Mouse (Mus musculus): Measurements from ENCODE around the gene Sept3.
"Not testable (repeated sequence)": the region's sequence is repeated elsewhere in the genome, so short reads cannot be mapped to it uniquely, and the experiment has no call there.

Sept3 gene

GRCm38 (mm10) chr15:82274593-82274926 is at the start of gene Sept3:
Sept3 (plus strand) TSS chr15:82274893.
- DNase-seq (ENCODE audit: inconsistent age in 2 of 2, low spot score in 1 of 2): no peak

DNA sequence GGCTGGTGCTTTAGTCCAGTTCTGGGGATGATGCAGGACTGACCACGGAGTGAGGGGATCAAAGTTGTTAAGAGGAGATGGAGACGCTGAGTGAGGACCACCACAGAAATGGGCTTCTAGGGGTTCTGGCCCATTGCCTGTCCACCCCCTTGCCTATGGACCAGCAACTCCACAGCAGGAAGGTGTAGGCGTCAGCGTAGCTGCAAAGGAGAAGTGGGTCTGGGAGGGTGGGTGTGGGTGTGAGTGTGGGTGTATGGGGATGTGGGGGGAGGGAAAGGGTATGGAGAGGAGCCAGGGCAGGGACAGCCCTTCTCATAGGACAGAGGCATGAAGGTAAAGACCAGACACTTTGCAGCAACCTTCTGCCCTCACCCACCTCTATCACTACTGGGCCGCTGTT is 48.9 kb upstream of the Sept3 start:
- DNase-seq (ENCODE audit: inconsistent age in 2 of 2, low spot score in 1 of 2): no peak

- no peak for DNase-seq (ENCODE audit: inconsistent age in 2 of 2, low spot score in 1 of 2)
Observed at GRCm38 (mm10) chr15:82229542-82230045, 45.1 kb upstream of the Sept3 start.

DNA sequence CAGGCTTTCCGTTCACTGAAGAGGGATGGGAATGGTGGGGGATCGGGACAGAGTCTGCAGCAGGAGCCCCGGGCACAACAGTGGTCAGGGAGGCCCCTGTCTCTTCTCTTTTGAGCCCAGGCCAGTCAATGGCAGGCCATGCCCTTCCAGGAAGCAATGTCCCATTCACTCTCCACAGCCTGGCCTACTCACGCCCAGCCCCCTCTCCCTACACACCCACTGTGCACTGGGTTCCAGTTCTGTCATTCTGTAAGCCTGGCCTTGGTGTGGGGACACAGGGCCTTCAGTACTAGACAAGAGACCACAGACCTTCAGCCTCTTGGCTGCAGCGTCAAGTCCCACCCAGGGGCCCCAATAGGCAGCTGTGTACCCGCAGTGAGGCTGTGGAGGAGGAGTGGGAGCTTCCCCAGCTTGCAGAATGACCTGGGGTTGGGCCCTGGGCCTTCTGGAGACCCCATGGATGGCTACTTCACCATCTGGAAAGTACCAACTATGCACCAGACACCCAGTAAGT is 44.5 kb upstream of the Sept3 start:
- DNase-seq (ENCODE audit: inconsistent age in 2 of 2, low spot score in 1 of 2): no peak

GRCm38 (mm10) chr15:82231100-82231499 is 43.6 kb upstream of the Sept3 start:
- DNase-seq (ENCODE audit: inconsistent age in 2 of 2, low spot score in 1 of 2): no peak

DNA sequence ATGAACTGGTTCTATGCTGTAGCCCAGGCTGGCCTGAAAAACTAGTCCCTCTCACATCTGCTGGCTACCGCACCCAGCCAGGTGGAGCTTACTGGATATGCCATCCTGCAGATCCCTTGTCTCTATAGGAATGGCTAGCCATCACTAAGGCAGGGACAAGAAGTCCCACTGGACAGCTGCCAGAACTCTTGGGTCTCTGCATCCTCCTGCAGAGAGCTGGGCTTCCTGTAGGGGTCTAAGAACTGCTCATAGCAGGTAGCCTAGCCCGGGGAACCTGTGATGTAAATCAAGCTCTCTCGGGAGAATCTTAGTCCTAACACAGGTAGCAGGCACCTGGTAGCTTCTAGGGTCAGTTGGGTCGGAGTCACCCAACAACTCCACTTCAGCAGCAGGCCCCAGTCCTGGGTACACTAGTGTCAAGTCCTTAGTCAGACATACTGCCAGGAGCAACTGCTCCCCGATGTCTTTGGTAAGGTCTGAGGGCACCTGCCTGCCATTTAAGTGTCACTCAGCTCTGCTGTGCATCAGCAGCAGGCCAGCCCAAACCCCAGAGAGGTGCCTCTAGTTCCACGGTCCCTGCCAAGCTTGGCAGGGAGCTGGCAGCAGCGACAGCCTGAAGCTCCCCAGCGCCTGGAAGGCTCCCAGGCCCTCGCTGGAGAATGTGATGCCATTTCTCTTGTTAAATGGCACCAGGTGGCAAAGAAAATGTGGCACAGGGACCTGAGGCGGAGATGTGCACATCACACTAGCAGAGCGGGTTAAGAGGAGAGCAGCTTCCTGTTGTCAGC is 42.9 kb upstream of the Sept3 start:
- DNase-seq (ENCODE audit: inconsistent age in 2 of 2, low spot score in 1 of 2): no peak

- no peak for DNase-seq (ENCODE audit: inconsistent age in 2 of 2, low spot score in 1 of 2)
Observed at GRCm38 (mm10) chr15:82232651-82233050, 42.0 kb upstream of the Sept3 start.

GRCm38 (mm10) chr15:82235661-82236060 is 39.0 kb upstream of the Sept3 start:
- DNase-seq (ENCODE audit: inconsistent age in 2 of 2, low spot score in 1 of 2): no peak

DNA sequence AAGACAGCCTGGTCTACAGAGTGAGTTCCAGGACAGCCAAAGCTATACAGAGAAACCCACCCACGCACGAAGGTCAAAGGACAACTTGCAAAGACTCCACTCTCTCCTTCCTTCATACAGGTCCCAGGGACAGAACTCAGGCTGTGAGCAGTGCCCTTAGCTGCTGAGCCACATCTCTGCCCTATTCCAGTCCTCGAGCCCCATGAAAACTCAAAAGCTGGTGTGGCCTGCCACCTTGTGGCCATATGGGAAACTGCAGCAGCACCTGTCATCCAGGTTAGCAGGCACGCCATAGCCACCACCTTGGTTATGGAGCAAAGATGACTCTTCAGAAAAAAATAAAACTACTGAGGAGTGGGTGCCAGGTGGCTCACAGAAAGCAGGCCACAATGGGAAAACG is 38.1 kb upstream of the Sept3 start:
- DNase-seq (ENCODE audit: inconsistent age in 2 of 2, low spot score in 1 of 2): peak; percentile 80 to 93

- DNase-seq (ENCODE audit: inconsistent age in 2 of 2, low spot score in 1 of 2): no peak
Observed at GRCm38 (mm10) chr15:82243311-82243710, 31.4 kb upstream of the Sept3 start.

- no peak for DNase-seq (ENCODE audit: inconsistent age in 2 of 2, low spot score in 1 of 2)
Observed at GRCm38 (mm10) chr15:82243742-82244114, 31.0 kb upstream of the Sept3 start.

- peak; percentile 93 to 98 for DNase-seq (ENCODE audit: inconsistent age in 2 of 2, low spot score in 1 of 2)
Observed at GRCm38 (mm10) chr15:82244115-82244804, 30.4 kb upstream of the Sept3 start, which contains the start of gene Cenpm. Cenpm (minus strand) TSS chr15:82244748.

DNA sequence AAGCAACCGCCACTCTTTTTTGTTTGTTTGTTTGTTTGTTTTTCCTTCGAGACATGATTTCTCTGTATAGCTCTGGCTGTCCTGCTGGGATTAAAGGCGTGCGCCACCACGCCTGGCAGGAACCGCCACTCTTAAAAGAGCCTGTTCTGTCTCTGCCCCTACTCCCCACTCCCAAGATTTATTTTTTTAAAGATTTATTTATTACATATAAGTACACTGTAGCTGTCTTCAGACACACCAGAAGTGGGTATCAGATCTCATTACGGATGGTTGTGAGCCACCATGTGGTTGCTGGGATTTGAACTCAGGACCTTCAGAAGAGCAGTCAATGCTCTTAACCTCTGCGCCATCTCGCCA is 29.9 kb upstream of the Sept3 start:
- not testable (repeated sequence) for DNase-seq (ENCODE audit: inconsistent age in 2 of 2, low spot score in 1 of 2)

GRCm38 (mm10) chr15:82247131-82247776 is 27.4 kb upstream of the Sept3 start:
- DNase-seq (ENCODE audit: inconsistent age in 2 of 2, low spot score in 1 of 2): peak; percentile 88 to 93

GRCm38 (mm10) chr15:82251579-82251978 is 23.1 kb upstream of the Sept3 start:
- no peak for DNase-seq (ENCODE audit: inconsistent age in 2 of 2, low spot score in 1 of 2)

DNA sequence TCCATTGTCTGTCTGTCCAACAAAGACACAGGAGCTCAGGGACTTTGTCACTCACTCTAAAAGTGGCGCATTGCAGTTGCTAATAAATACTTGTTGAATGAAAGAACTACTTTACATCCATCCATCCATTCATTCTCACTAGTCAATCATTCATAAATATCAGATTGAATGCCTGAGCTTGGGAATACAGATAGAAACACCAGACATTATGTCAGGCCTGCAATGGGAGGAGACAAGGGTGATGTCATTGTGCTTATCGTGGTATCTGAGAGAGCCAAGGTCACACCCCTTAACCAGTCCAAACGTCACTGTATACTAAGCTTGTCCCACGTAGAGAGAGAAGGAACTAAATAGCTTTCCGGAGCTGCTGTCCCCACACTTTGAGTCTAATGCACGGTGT is 22.6 kb upstream of the Sept3 start, which contains the start of gene 1500009C09Rik:
TSS of gene 1500009C09Rik (plus strand) at position 301 of the 400 bp plus-strand sequence.
- no peak for DNase-seq (ENCODE audit: inconsistent age in 2 of 2, low spot score in 1 of 2)

DNA sequence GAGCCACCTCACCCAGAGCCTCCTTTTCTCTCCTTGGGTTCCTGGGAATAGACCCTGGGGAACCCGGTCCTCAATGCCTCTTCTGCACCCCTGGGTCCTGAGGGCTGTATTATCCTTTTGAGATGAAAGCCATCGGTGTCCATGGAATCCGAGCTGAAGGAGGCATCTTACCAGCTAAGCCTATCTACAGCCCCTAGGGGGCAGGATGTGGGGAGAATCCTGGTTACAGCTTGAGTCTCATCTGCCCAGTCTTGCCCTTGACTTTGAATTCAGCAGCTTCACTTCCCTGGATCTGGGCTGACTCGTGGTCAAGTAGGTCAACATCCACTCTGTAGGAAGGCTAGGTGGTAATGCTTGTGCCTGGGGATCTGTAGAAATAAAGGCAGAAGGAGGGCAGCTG is 19.4 kb upstream of the Sept3 start:
- no peak for DNase-seq (ENCODE audit: inconsistent age in 2 of 2, low spot score in 1 of 2)

DNA sequence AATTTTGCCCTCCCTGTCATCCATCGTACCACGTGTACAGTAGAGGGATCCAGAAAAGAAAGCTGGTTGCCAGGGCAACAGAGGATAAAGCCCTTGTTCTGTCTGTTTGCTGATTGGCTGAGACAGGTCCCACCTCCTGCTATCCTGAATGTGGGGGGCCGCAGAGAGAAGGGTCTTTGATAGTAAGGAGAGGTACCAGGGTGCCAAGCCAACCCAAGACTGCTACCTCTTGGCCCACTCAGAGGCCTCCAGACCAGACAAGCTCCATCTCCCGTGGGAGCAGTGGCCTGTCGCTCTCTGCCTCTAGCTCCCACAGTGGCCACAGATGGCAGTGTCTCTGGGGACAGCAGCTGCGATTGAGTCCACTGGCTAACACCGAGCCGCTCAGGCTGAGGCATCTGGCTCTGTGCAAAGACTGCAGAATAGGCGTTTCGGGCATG is 18.7 kb upstream of the Sept3 start:
- DNase-seq (ENCODE audit: inconsistent age in 2 of 2, low spot score in 1 of 2): no peak

DNA sequence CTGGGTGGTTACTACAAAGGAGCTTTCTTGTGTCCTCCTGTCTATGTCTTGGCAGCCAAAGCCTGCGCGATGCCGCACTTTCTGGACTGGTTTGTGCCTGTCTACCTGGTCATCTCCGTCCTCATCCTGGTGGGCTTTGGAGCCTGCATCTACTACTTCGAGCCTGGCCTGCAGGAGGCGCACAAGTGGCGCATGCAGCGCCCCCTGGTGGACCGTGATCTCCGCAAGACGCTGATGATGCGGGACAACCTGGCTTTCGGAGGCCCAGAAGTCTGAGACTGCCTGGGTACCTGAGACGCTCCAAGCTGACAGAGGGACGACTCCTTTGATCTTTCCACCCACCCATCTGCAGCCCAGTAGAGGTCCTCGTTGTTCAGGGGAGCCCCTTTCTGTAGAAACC is 15.2 kb upstream of the Sept3 start:
- peak; percentile 48 to 83 for DNase-seq (ENCODE audit: inconsistent age in 2 of 2, low spot score in 1 of 2)

DNA sequence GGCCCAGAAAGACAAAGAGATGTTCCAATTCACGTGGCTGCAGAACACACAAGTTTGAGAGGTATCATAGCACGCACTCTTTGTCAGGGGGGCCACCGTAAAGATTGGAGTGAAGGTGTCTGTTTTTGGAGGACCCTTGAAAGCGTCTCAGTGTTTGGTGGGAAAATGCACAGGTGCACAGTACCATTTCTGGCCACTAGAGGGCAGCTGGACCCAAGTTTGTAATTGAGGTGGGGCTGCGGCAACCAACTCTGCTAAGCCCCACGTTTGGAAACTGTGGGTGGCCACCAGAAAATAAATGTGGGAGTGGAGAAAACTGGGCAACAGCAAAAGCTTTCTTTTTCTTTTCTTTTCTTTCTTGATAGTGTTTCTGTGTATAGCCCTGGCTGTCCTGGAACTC is 8.3 kb upstream of the Sept3 start:
- DNase-seq (ENCODE audit: inconsistent age in 2 of 2, low spot score in 1 of 2): peak in 1 of 2 experiments; percentile 81

DNA sequence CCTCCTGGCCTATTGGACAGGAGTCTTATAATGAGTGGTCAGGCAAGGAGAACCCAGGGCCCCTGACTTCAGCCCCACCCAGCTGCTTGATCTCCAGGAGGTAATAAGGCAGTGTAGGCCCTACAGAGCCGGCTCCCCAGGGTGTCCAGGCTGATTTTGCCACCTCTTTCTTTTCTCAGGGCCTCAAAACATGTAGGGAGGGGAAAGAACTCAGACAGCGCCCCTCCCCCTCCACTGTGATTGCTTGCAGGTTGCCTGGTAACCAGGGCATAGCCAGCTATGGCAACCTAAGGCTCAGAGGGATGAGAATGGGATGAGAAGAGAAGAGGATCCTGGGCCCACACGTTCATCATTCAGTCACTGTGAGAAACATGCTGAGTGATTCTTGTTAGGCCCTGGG is 6.5 kb upstream of the Sept3 start:
- no peak for DNase-seq (ENCODE audit: inconsistent age in 2 of 2, low spot score in 1 of 2)

DNA sequence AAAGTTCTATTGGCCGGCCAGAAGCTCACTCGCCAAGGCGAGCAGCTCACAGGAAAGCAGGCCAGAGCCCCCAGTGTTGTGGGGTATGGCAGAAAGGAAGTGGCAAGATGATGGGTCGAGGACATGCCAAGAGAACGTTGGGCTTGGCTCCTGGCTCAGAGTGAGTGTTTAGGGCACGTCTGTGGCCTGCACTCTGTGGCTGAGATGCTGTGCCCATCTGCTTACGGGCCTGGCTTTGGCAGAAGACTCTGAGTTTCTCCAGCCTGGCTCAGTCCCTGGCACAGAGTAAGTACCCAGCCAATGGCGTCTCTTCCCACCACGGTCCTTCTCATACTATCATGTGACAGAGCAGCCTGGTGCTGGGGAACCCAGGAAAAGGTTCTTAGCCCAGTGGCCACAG is 5.9 kb upstream of the Sept3 start:
- DNase-seq (ENCODE audit: inconsistent age in 2 of 2, low spot score in 1 of 2): no peak
